In genomic region chr13:56295586-56295942, GRCm38 (mm10) we compare ENCODE assay signal across 8 mouse cellular contexts. TPM values are rescaled to one million over a fixed set of nuclear protein-coding genes. Genes with fewer than 3 reads are reported as not detected.
A peak's percentile ranks its signal among the peaks of the same experiment; 100 is the strongest.
DNase-seq lines count a peak whose midpoint lies in the region; ATAC-seq lines count a peak whose summit lies in the region.

No protein-coding gene starts in this region.

- peak overlapping the region; percentile 85 for H3K4me2 ChIP-seq in heart, embryonic 11.5 days
- H3K4me2 ChIP-seq in midbrain, embryonic 11.5 days: peak overlapping the region; percentile 78

- no peak overlapping the region for H3K27ac ChIP-seq in heart, embryonic 11.5 days (ENCODE audit: low read depth, low read length)
- peak overlapping the region; percentile 81 for H3K27ac ChIP-seq in hindbrain, embryonic 10.5 days
- H3K27ac ChIP-seq in midbrain, embryonic 11.5 days (ENCODE audit: low read depth, low read length): no peak overlapping the region

- H3K9me3 ChIP-seq in heart, embryonic 11.5 days (replicated peaks; ENCODE audit: control insufficient read depth, low read length): 0 out of 2 replicates have a peak, but pooled peaks cover 2% of the 10 kb centered on the region
- H3K9me3 ChIP-seq in hindbrain, embryonic 10.5 days: no peaks in the 10 kb centered on the region
- H3K9me3 ChIP-seq in midbrain, embryonic 11.5 days (ENCODE audit: control insufficient read depth, low read length): no peaks in the 10 kb centered on the region

- peak overlapping the region; percentile 54; the same call in 1 of the 2 replicates for H3K9ac ChIP-seq in heart, embryonic 11.5 days (ENCODE audit: low read depth, low read length)
- peak overlapping the region; percentile 72 for H3K9ac ChIP-seq in midbrain, embryonic 11.5 days (ENCODE audit: low read length)

- 4% methylated on average over 13 of the region's 13 CpGs for WGBS in heart, embryonic 11.5 days (ENCODE audit: insufficient replicate concordance)
- WGBS in hindbrain, embryonic 10.5 days: 4% methylated on average over 13 of the region's 13 CpGs
- WGBS in midbrain, embryonic 11.5 days: 2% methylated on average over 13 of the region's 13 CpGs

- intact Hi-C loops in heart, postnatal 25 days (cut with DNase I): no loop called here

- H3K27me3 ChIP-seq in heart, embryonic 11.5 days (ENCODE audit: control insufficient read depth, insufficient read depth, low read length): peaks cover 76% of the 10 kb centered on the region
- peaks cover 90% of the 10 kb centered on the region for H3K27me3 ChIP-seq in hindbrain, embryonic 10.5 days (ENCODE audit: insufficient read depth, poor library complexity, severe bottlenecking)
- H3K27me3 ChIP-seq in midbrain, embryonic 11.5 days (ENCODE audit: control insufficient read depth, insufficient read depth, low read length): peaks cover 56% of the 10 kb centered on the region

- H3K36me3 ChIP-seq in heart, embryonic 11.5 days (ENCODE audit: control insufficient read depth, insufficient read depth, low read length): no peaks in the 10 kb centered on the region
- H3K36me3 ChIP-seq in hindbrain, embryonic 10.5 days: no peaks in the 10 kb centered on the region
- no peaks in the 10 kb centered on the region for H3K36me3 ChIP-seq in midbrain, embryonic 11.5 days (ENCODE audit: control insufficient read depth, insufficient read depth, low read length)

- peak overlapping the region; percentile 51 for H3K4me3 ChIP-seq in heart, embryonic 11.5 days (ENCODE audit: low read depth, low read length)
- H3K4me3 ChIP-seq in hindbrain, embryonic 10.5 days: peak overlapping the region; percentile 68
- peak overlapping the region; percentile 52 for H3K4me3 ChIP-seq in midbrain, embryonic 11.5 days (ENCODE audit: low read depth, low read length)

- no peak for DNase-seq in heart, postnatal 25 days (ENCODE audit: low spot score)
- DNase-seq in R1 (ENCODE audit: low read depth, low spot score): peak; percentile 35
- DNase-seq in hindbrain, embryonic 10.5 days (ENCODE audit: low spot score): no peak
- peak; percentile 95 for DNase-seq in midbrain, embryonic 11.5 days (ENCODE audit: low spot score, missing footprints)
- DNase-seq in cerebellum, postnatal 4 days (ENCODE audit: low spot score in 2 of 2): no peak
- DNase-seq in frontal cortex, postnatal 14 days (ENCODE audit: low spot score in 2 of 2): no peak
- no peak for DNase-seq in cerebellum, adult 11 months

- ATAC-seq in heart, embryonic 11.5 days (replicated peaks; ENCODE audit: insufficient number of reproducible peaks, low FRiP score, low TSS enrichment): no peak
- ATAC-seq in midbrain, embryonic 11.5 days (ENCODE audit: low FRiP score): no peak

- H3K4me1 ChIP-seq in heart, embryonic 11.5 days (ENCODE audit: control insufficient read depth, insufficient read depth, low read length): 0 out of 2 replicates have a peak, but pooled peaks cover 3% of the 10 kb centered on the region
- peaks cover 25% of the 10 kb centered on the region for H3K4me1 ChIP-seq in hindbrain, embryonic 10.5 days (replicated peaks)
- peaks cover 14% of the 10 kb centered on the region for H3K4me1 ChIP-seq in midbrain, embryonic 11.5 days (ENCODE audit: control insufficient read depth, insufficient read depth, low read length)

RNA-seq across cellular contexts. Expression of gene Cxcl14, which starts 0.8 kb away (rescaled TPM):
- 1.7 and 3.2 TPM in 2 replicates for polyA plus RNA-seq in heart, embryonic 11.5 days (2014; fragmentation: Nextera tagmentation; extraction: Ambion mirVana)
- total RNA-seq in heart, postnatal 25 days (2021): 1 to 10 TPM; 1.7 to 1.8 TPM
- polyA plus RNA-seq in hindbrain, embryonic 10.5 days (2016; fragmentation: Nextera tagmentation; extraction: Ambion mirVana): 6.1 and 12.5 TPM in 2 replicates
- polyA plus RNA-seq in midbrain, embryonic 11.5 days (2014; fragmentation: Nextera tagmentation; extraction: Ambion mirVana): 9.2 and 9.3 TPM in 2 replicates

RNA-seq across cellular contexts. Expression of gene Neurog1, which starts 43.6 kb away (rescaled TPM):
- 0.09 TPM in 1 of 2 replicates, not detected in the other for polyA plus RNA-seq in heart, embryonic 11.5 days (2014; fragmentation: Nextera tagmentation; extraction: Ambion mirVana)
- not detected for total RNA-seq in heart, postnatal 25 days (2021)
- 28.4 and 33.7 TPM in 2 replicates for polyA plus RNA-seq in hindbrain, embryonic 10.5 days (2016; fragmentation: Nextera tagmentation; extraction: Ambion mirVana)
- 35.6 and 42.1 TPM in 2 replicates for polyA plus RNA-seq in midbrain, embryonic 11.5 days (2014; fragmentation: Nextera tagmentation; extraction: Ambion mirVana)

Comparison
In these comparisons a context has a peak if more than half of its experiments do, and no peak if none do; other contexts are left out.
1. DNase-seq: peak in R1 (single experiment) and midbrain, embryonic 11.5 days (single experiment); none in heart, postnatal 25 days (single experiment), hindbrain, embryonic 10.5 days (single experiment), cerebellum, postnatal 4 days (0 of 2), frontal cortex, postnatal 14 days (0 of 2) and cerebellum, adult 11 months (single experiment).
2. RNA of gene Neurog1, which starts 43.6 kb away (polyA plus RNA-seq): 35.6 to 42.1 TPM in midbrain, embryonic 11.5 days and 28.4 to 33.7 TPM in hindbrain, embryonic 10.5 days; 0.09 TPM in heart, embryonic 11.5 days; every median in the first group is over 10 times any median in the second.
3. Peak in every context shown above with its lines, with median percentiles within 50 percentile points of each other: H3K4me3 ChIP-seq.